Mouse (Mus musculus) stomach, postnatal 0 days (tissue): ENCODE data around the gene Ugdh.

ENCODE experiments used
- CTCF ChIP-seq: IDR thresholded peaks from 2 replicates; pipeline ENCODE4 v1.5.1; 2016; ENCODE audit warnings: antibody characterized with exemption, low read depth, mild to moderate bottlenecking, moderate library complexity
- EP300 ChIP-seq: optimal IDR thresholded peaks from 2 replicates; pipeline ENCODE3; 2016; ENCODE audit warnings: antibody characterized with exemption

GRCm38 (mm10) chr5:65394425-65394824, 41.3 kb downstream of the Ugdh start:
- TF ChIP-seq EP300, result no peak
- 0 out of 2 replicates have a peak, but pooled peaks have one; percentile 19 for TF ChIP-seq CTCF
